7 mouse cellular contexts compared by ENCODE assay signal in genomic region chr9:108516380-108517251, GRCm38 (mm10). TPM values are rescaled to one million over a fixed set of nuclear protein-coding genes. Genes with fewer than 3 reads are reported as not detected.
A peak's percentile ranks its signal among the peaks of the same experiment; 100 is the strongest.
DNase-seq lines count a peak whose midpoint lies in the region; ATAC-seq and TF ChIP-seq lines count a peak whose summit lies in the region.

Gene Qrich1, plus strand, starts transcription at chr9:108516806.

- ATAC-seq in intestine, postnatal 0 days = peak; percentile 91
- ATAC-seq in midbrain, embryonic 12.5 days (ENCODE audit: low FRiP score, low read depth) = peak; percentile 96

- 1% methylated on average over 55 of the region's 55 CpGs for WGBS in embryonic facial prominence, embryonic 10.5 days
- under 1% methylated on average over 55 of the region's 55 CpGs for WGBS in intestine, postnatal 0 days
- WGBS in midbrain, embryonic 12.5 days = 1% methylated on average over 55 of the region's 55 CpGs
- WGBS in small intestine, adult 2 months = 1% methylated on average over 55 of the region's 55 CpGs

- peak within 1 kb of the TSS; percentile 99 for H3K9ac ChIP-seq in intestine, postnatal 0 days (ENCODE audit: low read depth, low read length)
- peak within 1 kb of the TSS; percentile 77 for H3K9ac ChIP-seq in midbrain, embryonic 12.5 days (replicated peaks)

- H3K4me3 ChIP-seq in embryonic facial prominence, embryonic 10.5 days = peak within 1 kb of the TSS; percentile 79
- peak within 1 kb of the TSS; percentile 93 for H3K4me3 ChIP-seq in intestine, postnatal 0 days (ENCODE audit: low read depth, low read length)
- H3K4me3 ChIP-seq in midbrain, embryonic 12.5 days = peak within 1 kb of the TSS; percentile 59
- peak within 1 kb of the TSS; percentile 99 for H3K4me3 ChIP-seq in small intestine, adult 2 months (ENCODE audit: low read depth, low read length)

- peak within 1 kb of the TSS; percentile 69 for H3K4me2 ChIP-seq in intestine, postnatal 0 days (replicated peaks; ENCODE audit: low read depth)
- peak within 1 kb of the TSS; percentile 82 for H3K4me2 ChIP-seq in midbrain, embryonic 12.5 days (replicated peaks)

- DNase-seq in adrenal gland, postnatal 10 days = peak; percentile 95
- peak; percentile 97 for DNase-seq in embryonic facial prominence, embryonic 10.5 days (ENCODE audit: low spot score)
- DNase-seq in gonadal fat pad, adult 2 months (ENCODE audit: low read depth) = peak; percentile 74
- DNase-seq in left cerebral cortex, postnatal 4 days = peak; percentile 97

- peaks cover 30% of the 10 kb centered on the region for H3K4me1 ChIP-seq in embryonic facial prominence, embryonic 10.5 days
- H3K4me1 ChIP-seq in intestine, postnatal 0 days (replicated peaks; ENCODE audit: control insufficient read depth, insufficient read depth, low read length) = no peaks in the 10 kb centered on the region
- peaks cover 27% of the 10 kb centered on the region for H3K4me1 ChIP-seq in midbrain, embryonic 12.5 days
- H3K4me1 ChIP-seq in small intestine, adult 2 months (ENCODE audit: control insufficient read depth, insufficient read depth, insufficient read length, low read length) = peaks cover 12% of the 10 kb centered on the region; the same call in 1 of the 2 replicates

- intact Hi-C loops in left cerebral cortex, postnatal 4 days (cut with DNase I) = no loop called here

- no peaks in the 10 kb centered on the region for H3K9me3 ChIP-seq in embryonic facial prominence, embryonic 10.5 days
- no peaks in the 10 kb centered on the region for H3K9me3 ChIP-seq in intestine, postnatal 0 days (ENCODE audit: control insufficient read depth)
- no peaks in the 10 kb centered on the region for H3K9me3 ChIP-seq in midbrain, embryonic 12.5 days

- TF ChIP-seq POLR2A in small intestine, adult 2 months (IDR thresholded peaks at IDR 0.05; ENCODE audit: low read depth, low read length) = peak; percentile 91

- peak; percentile 47 for TF ChIP-seq CTCF in intestine, postnatal 0 days (IDR thresholded peaks at IDR 0.05; ENCODE audit: low read depth)
- TF ChIP-seq CTCF in small intestine, adult 2 months (IDR thresholded peaks at IDR 0.05; ENCODE audit: extremely low read depth, insufficient read length, insufficient replicate concordance, low read depth, low read length) = 0 out of 2 replicates have a peak, but pooled peaks have one; percentile 5

- H3K36me3 ChIP-seq in embryonic facial prominence, embryonic 10.5 days (replicated peaks) = peaks cover 67% of the 10 kb centered on the region
- peaks cover 46% of the 10 kb centered on the region for H3K36me3 ChIP-seq in intestine, postnatal 0 days (ENCODE audit: control insufficient read depth, insufficient read depth)
- peaks cover 49% of the 10 kb centered on the region for H3K36me3 ChIP-seq in midbrain, embryonic 12.5 days
- H3K36me3 ChIP-seq in small intestine, adult 2 months (ENCODE audit: control insufficient read depth, insufficient read depth, low read length) = peaks cover 36% of the 10 kb centered on the region

- H3K27ac ChIP-seq in embryonic facial prominence, embryonic 10.5 days (replicated peaks) = peak within 1 kb of the TSS; percentile 97
- H3K27ac ChIP-seq in intestine, postnatal 0 days (ENCODE audit: low read depth, low read length) = peak within 1 kb of the TSS; percentile 99
- peak within 1 kb of the TSS; percentile 99 for H3K27ac ChIP-seq in midbrain, embryonic 12.5 days (replicated peaks)
- peak within 1 kb of the TSS; percentile 85 for H3K27ac ChIP-seq in small intestine, adult 2 months (ENCODE audit: insufficient read depth, low read depth, low read length)

- no peaks in the 10 kb centered on the region for H3K27me3 ChIP-seq in embryonic facial prominence, embryonic 10.5 days (replicated peaks; ENCODE audit: low read depth, poor library complexity, severe bottlenecking)
- H3K27me3 ChIP-seq in intestine, postnatal 0 days (replicated peaks; ENCODE audit: control insufficient read depth, insufficient read depth, low read length) = no peaks in the 10 kb centered on the region
- H3K27me3 ChIP-seq in midbrain, embryonic 12.5 days = no peaks in the 10 kb centered on the region
- H3K27me3 ChIP-seq in small intestine, adult 2 months (ENCODE audit: control insufficient read depth, insufficient read depth, low read length) = no peaks in the 10 kb centered on the region

RNA-seq across cellular contexts. Expression of gene Qrich1, which starts in this region (rescaled TPM):
- total RNA-seq in adrenal gland, postnatal 10 days (2021) = 100 to 1,000 TPM; 108 to 129 TPM
- polyA plus RNA-seq in embryonic facial prominence, embryonic 10.5 days (2016; fragmentation: Nextera tagmentation; extraction: Ambion mirVana) = 167 and 168 TPM in 2 replicates
- 92.2 and 108 TPM in 2 replicates for polyA plus RNA-seq in gonadal fat pad, adult 2 months (2012; rRNA removed)
- polyA plus RNA-seq in intestine, postnatal 0 days (2015; fragmentation: Nextera tagmentation; extraction: Ambion mirVana) = 46.8 and 48.7 TPM in 2 replicates
- 100 to 1,000 TPM; 145 to 149 TPM for total RNA-seq in left cerebral cortex, postnatal 4 days (2021)
- polyA plus RNA-seq in midbrain, embryonic 12.5 days (2016; fragmentation: Nextera tagmentation; extraction: Ambion mirVana) = 175 and 178 TPM in 2 replicates
- 38.4 and 76.2 TPM in 2 replicates for polyA plus RNA-seq in small intestine, adult 2 months (2012; rRNA removed)

Comparison
In these comparisons a context has a peak if more than half of its experiments do, and no peak if none do; other contexts are left out.
1. Peak in every context shown above with its lines: DNase-seq, ATAC-seq, H3K4me3 ChIP-seq and H3K27ac ChIP-seq.